Mouse (Mus musculus): ENCODE measurements around the gene BC034090.

BC034090 gene

GRCm38 (mm10) chr1:155215066-155215764 is 29.0 kb downstream of the BC034090 start:
- DNase-seq (ENCODE audit: low spot score): no peak

DNA sequence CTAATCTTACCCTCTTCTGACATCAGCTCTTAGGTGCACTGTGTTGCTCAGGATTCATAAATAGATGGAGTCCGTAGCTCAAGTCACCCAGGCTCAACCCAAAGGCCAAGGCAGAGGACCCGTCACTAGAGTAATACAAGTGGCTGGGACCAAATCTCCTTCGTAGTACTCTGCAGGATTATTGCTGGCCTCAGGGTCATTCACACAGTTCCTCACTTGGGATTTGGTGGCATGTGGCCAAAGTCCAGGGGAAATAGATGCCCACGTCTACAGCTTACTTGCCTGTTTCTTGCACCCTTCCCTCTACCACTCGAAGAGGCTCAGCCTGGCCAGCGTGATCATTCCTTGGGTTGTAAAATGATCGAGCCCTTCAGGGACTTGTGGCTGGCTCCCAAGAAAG is 30.3 kb downstream of the BC034090 start:
- DNase-seq (ENCODE audit: low spot score): no peak

- DNase-seq (ENCODE audit: low spot score): peak; percentile 73
These were observed 31.1 kb downstream of the BC034090 start for GRCm38 (mm10) chr1:155212936-155213774.

DNA sequence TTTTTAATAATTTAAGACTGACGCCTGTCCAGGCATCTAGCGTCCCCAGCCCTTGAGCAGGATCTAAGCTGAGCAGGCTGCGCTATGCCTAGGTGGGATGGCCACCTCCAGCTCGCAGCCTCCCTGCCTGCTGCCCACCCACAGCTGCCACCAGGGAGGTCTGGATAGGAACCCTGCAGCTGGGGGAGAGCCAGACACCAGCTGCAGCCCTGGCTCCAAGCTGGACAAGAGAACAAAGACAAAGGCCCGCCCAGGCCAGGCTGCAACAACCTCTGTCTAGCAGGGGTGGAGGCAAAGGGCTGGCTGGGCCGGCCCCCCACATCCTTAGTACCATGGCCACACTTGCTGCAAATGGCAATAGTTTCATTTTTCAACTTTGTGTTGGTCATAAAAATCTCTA is 31.8 kb downstream of the BC034090 start:
- DNase-seq (ENCODE audit: low spot score): peak; percentile 74

- DNase-seq (ENCODE audit: low spot score): no peak
These were observed 32.2 kb downstream of the BC034090 start for GRCm38 (mm10) chr1:155212081-155212480.

- DNase-seq (ENCODE audit: low spot score): no peak
These were observed 33.2 kb downstream of the BC034090 start for GRCm38 (mm10) chr1:155211017-155211416.

GRCm38 (mm10) chr1:155210011-155210763 is 34.1 kb downstream of the BC034090 start:
- DNase-seq (ENCODE audit: low spot score): peak; percentile 47

DNA sequence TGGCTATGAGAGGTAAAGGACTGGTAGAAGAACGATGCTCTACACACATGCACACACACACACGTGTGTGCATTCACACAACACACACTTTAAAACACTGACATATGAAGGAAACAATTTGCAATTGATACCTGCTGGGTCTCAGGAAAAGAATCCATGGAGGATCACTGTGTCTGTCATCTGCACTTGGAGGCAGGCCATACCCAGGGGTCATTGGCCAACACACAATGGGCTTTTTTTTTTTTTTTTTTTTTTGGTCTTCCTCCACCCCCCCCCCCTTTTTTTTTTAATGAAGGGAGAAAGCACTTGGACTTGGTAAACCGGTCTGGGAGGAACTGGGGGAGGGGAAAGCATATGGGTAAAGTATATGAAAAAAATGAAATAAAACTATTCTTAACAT is 36.4 kb downstream of the BC034090 start:
- DNase-seq (ENCODE audit: low spot score): no peak

- peak; percentile 47 for DNase-seq (ENCODE audit: low spot score)
These were observed 38.2 kb downstream of the BC034090 start for GRCm38 (mm10) chr1:155205822-155206660.

DNA sequence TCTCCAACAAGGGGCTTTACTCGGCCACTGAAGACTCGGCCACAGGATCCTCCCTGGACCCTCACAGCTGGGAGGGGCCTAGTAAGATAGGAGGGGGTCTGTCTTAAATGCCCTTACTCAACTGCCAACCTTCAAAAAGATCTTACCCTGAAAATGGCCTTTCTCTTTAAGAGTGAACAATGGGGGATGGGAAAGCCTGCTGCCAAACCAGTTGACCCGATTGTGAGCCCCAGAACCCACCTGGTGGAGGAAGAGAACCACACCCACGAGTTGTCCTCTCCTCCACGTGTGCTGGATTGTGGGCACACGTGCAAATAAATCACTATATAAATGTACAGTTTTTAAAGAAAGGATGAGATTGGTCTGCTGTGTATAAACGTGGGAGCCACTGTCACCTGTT is 38.9 kb downstream of the BC034090 start:
- DNase-seq (ENCODE audit: low spot score): no peak

- no peak for DNase-seq (ENCODE audit: low spot score)
These were observed 39.6 kb downstream of the BC034090 start for GRCm38 (mm10) chr1:155204560-155205162.

- no peak for DNase-seq (ENCODE audit: low spot score)
These were observed 40.3 kb downstream of the BC034090 start for GRCm38 (mm10) chr1:155203954-155204353.

GRCm38 (mm10) chr1:155203101-155203500 is 41.1 kb downstream of the BC034090 start:
- DNase-seq (ENCODE audit: low spot score): no peak

DNA sequence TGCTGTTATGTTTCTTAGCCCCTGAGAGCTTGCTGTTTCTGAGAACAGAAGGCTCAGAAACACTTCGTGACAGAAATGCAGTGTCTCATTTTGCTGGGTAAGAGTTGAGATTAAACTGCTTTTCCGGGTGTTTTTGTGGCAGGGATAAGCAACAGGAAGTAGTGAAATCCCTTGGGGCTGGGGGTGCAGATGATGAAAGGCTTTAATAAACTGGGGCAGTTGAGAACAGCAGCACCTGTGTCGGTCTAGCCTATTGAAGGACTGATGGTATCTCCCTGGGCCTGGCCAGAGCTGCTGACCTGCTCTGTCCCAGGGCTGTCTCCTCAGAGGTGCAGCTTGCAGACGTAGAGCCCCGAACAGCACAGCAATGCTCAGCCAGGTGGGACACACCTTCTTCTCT is 41.8 kb downstream of the BC034090 start:
- DNase-seq (ENCODE audit: low spot score): no peak

- DNase-seq (ENCODE audit: low spot score): no peak
These were observed 42.3 kb downstream of the BC034090 start for GRCm38 (mm10) chr1:155201914-155202313.

DNA sequence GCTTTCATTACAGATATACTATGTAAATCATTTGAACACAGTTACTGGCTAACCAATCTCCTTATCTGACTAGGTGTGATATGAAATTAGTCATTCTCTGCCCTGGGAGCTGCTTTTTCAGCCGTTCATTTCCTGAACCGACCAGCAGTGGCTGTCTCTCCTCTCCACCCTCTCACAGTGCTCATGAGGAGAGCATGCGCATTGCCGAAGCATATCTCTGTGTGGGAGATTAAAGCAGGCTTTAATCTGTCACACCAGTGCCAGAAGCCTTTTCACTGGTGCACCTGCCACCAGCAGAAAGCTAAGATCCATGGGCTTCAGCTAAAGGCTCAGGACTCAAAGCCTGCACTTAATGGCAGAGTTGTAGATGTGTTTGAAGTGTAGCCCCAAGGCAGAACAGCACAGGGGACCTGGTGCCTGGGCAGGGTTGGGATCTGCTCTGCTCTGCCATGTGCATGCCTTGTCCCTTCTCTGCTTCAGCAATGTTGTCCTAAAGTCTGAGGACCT is 42.8 kb downstream of the BC034090 start:
- no peak for DNase-seq (ENCODE audit: low spot score)

DNA sequence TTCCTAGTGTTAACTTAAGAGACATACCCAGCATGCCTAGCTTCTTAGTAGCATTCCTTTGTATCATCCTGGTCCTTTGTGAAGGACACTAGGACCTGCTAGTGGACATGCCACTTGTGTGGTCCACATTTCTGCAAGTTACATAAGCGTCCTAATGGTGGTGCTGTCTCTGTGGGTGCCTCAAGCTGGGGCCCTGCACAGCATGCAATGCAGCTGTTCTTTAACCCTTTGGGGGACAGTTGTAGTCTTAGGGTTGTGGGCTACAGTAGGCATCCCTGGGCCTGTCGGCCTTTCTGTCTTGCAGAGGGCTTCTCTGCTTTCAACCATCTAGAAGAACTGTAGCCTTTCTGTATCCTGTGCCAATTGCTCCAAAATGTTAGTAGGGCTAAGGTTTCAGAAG is 43.3 kb downstream of the BC034090 start:
- DNase-seq (ENCODE audit: low spot score): no peak

DNA sequence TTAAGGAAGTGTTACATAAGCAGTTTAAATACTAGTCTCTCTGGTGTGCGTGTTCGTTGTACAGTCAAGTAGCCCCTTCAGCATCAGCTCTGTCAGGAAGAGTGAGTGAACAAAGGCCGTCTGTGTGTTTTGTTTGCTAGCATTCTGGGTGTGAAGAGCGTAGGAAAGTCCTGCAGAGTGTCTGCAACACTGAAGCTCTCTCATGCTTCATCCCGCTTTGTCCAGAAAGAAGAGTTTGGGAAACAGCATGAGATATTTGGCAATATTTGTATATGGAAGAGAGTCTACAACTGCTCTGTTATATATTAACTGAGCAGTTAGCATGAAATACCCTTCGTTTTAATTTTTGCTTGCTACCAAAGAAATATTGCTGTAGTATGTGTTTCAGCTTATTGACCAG is 44.7 kb downstream of the BC034090 start:
- no peak for DNase-seq (ENCODE audit: low spot score)

- peak; percentile 55 for DNase-seq (ENCODE audit: low spot score)
These were observed 47.6 kb downstream of the BC034090 start for GRCm38 (mm10) chr1:155196691-155197090.

- DNase-seq (ENCODE audit: low spot score): peak; percentile 65
These were observed 51.4 kb downstream of the BC034090 start for GRCm38 (mm10) chr1:155192805-155193368.

GRCm38 (mm10) chr1:155191671-155192070 is 52.6 kb downstream of the BC034090 start:
- DNase-seq (ENCODE audit: low spot score): peak; percentile 76
